Mouse (Mus musculus) CH12.LX (cell line): ENCODE results near the gene Olfml2b.

Source experiments
- CHD1 ChIP-seq: IDR thresholded peaks from 2 replicates; pipeline ENCODE4 v1.6.1; 2012; ENCODE audit warnings: low read depth, low read length, improper control_type of control experiment, inconsistent platforms
- CTCF ChIP-seq, 2 experiments: IDR thresholded peaks in 1 of 2; conservative IDR thresholded peaks in 1 of 2; 2 replicates each; pipeline ENCODE4 v1.5.1; 2011 to 2012; ENCODE audit warnings: low read depth in 2 of 2, low read length in 2 of 2, improper control_type of control experiment in 1 of 2, inconsistent platforms in 1 of 2, mild to moderate bottlenecking in 1 of 2, moderate library complexity in 1 of 2
- E2F4 ChIP-seq: IDR thresholded peaks from 2 replicates; pipeline ENCODE4 v1.6.1; 2011; ENCODE audit warnings: low read depth, low read length, improper control_type of control experiment; ENCODE audit not compliant: insufficient replicate concordance
- HCFC1 ChIP-seq: IDR thresholded peaks from 2 replicates; pipeline ENCODE4 v1.6.1; 2012; ENCODE audit warnings: low read depth, mild to moderate bottlenecking, inconsistent platforms, low read length, improper control_type of control experiment
- JUN ChIP-seq: IDR thresholded peaks from 2 replicates; pipeline ENCODE4 v1.6.1; 2011; ENCODE audit warnings: low read depth, mild to moderate bottlenecking, low read length, improper control_type of control experiment, moderate library complexity; ENCODE audit not compliant: insufficient read depth
- MEF2A ChIP-seq: IDR thresholded peaks from 2 replicates; pipeline ENCODE4 v1.6.1; 2014; ENCODE audit warnings: low read depth, mild to moderate bottlenecking, inconsistent platforms, low read length, improper control_type of control experiment, borderline replicate concordance
- MXI1 ChIP-seq: IDR thresholded peaks from 2 replicates; pipeline ENCODE4 v1.6.1; 2011; ENCODE audit warnings: mild to moderate bottlenecking, low read depth, low read length, improper control_type of control experiment
- POLR2A ChIP-seq: IDR thresholded peaks from 2 replicates; pipeline ENCODE4 v1.6.1; 2011; ENCODE audit warnings: low read depth, mild to moderate bottlenecking, improper control_type of control experiment, low read length
- POLR2AphosphoS2 ChIP-seq: IDR thresholded peaks from 2 replicates; pipeline ENCODE4 v1.6.1; 2011; ENCODE audit warnings: low read depth, low read length, improper control_type of control experiment
- RAD21 ChIP-seq: IDR thresholded peaks from 2 replicates; pipeline ENCODE4 v1.6.1; 2011; ENCODE audit warnings: low read depth, mild to moderate bottlenecking, low read length, improper control_type of control experiment, moderate library complexity
- TCF12 ChIP-seq: IDR thresholded peaks from 2 replicates; pipeline ENCODE4 v1.6.1; 2014; ENCODE audit warnings: low read depth, mild to moderate bottlenecking, inconsistent platforms, low read length, improper control_type of control experiment
- ZKSCAN1 ChIP-seq: IDR thresholded peaks from 2 replicates; pipeline ENCODE4 v1.6.1; 2012; ENCODE audit warnings: low read depth, inconsistent platforms, low read length, improper control_type of control experiment, borderline replicate concordance
- ZMIZ1 ChIP-seq: IDR thresholded peaks from 2 replicates; pipeline ENCODE4 v1.6.1; 2012; ENCODE audit warnings: low read depth, mild to moderate bottlenecking, inconsistent platforms, low read length, improper control_type of control experiment
- ZNF384 ChIP-seq: IDR thresholded peaks from 2 replicates; pipeline ENCODE4 v1.6.1; 2012; ENCODE audit warnings: low read depth, low read length, improper control_type of control experiment, inconsistent platforms

DNA sequence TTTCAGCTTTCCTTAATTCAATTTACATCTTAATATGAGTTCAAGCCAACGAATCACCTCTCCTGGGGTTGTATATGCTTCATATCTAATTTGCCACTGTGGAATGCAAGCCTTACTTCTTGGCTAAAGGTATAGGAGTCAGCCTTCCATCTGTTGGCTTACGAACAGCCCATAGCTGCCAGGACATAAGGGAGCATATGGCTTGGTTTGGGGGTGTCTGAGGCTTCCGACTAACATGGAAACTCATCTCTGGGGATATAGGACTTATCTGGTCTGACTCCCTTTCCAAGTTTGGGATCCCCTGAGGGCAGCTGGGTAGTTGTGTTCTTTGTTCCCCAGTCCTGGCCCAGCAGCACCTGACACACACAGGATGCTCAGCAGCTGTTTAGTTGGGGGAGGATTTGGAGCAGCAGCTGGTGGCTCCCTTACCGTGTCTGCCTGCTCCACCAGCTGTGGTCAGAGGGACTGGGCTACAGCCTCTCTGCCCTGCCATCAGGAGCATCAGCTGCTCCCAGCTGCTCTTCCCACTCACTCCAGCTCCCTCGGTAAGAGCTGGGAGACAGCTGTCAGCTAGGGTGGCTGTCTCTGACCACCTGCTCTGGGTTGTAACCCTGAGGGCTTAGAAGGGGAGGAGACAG is 11.1 kb downstream of the Olfml2b start:
- TF ChIP-seq ZMIZ1 (no peak), CHD1 (no peak), CTCF (conservative IDR thresholded peaks at IDR 0.05 in 1 of 2, IDR thresholded peaks at IDR 0.05 in 1 of 2; ENCODE audit: low read depth in 2 of 2, low read length in 2 of 2) (no peak), TCF12 (no peak), MXI1 (no peak), POLR2AphosphoS2 (no peak), ZNF384 (no peak), MEF2A (no peak), E2F4 (no peak), POLR2A (no peak), HCFC1 (no peak), JUN (no peak), ZKSCAN1 (no peak), RAD21 (no peak)
